In genomic region chr3:153911882-153912440, GRCm38 (mm10) we compare ENCODE assay signal across 8 mouse cellular contexts. TPM values are rescaled to one million over a fixed set of nuclear protein-coding genes. Genes with fewer than 3 reads are reported as not detected.
DNase-seq lines count a peak whose midpoint lies in the region; ATAC-seq and TF ChIP-seq lines count a peak whose summit lies in the region.

No protein-coding gene starts in this region.

- intact Hi-C loops in heart, postnatal 14 days (cut with DNase I) = loop anchor here (2.0 kb wide), 1 partner anchor 31 kb away; no protein-coding TSS in a partner anchor

- peaks cover 47% of the 10 kb centered on the region for H3K36me3 ChIP-seq in heart, embryonic 10.5 days
- H3K36me3 ChIP-seq in C2C12 (ENCODE audit: control insufficient read depth, insufficient read depth) = peaks cover 50% of the 10 kb centered on the region
- peaks cover 49% of the 10 kb centered on the region for H3K36me3 ChIP-seq in forebrain, embryonic 10.5 days (replicated peaks)
- peaks cover 49% of the 10 kb centered on the region for H3K36me3 ChIP-seq in liver, embryonic 13.5 days

- DNase-seq in heart, embryonic 10.5 days (ENCODE audit: low spot score) = no peak
- no peak for DNase-seq in heart, postnatal 14 days
- DNase-seq in forebrain, embryonic 10.5 days (ENCODE audit: extremely low spot score, low spot score) = no peak
- DNase-seq in liver, embryonic 13.5 days = no peak
- DNase-seq in left cerebral cortex, adult 11 months (ENCODE audit: low spot score) = no peak
- DNase-seq in urinary bladder, postnatal 14 days (ENCODE audit: low spot score) = no peak
- no peak for DNase-seq in layer of hippocampus, adult 9-10 months (ENCODE audit: low spot score)

- peak overlapping the region; percentile 99 for H3K27ac ChIP-seq in heart, embryonic 10.5 days
- peak overlapping the region; percentile 99 for H3K27ac ChIP-seq in forebrain, embryonic 10.5 days
- H3K27ac ChIP-seq in liver, embryonic 13.5 days = peak overlapping the region; percentile 94

- H3K79me2 ChIP-seq in C2C12 (ENCODE audit: control insufficient read depth, insufficient read depth) = peaks cover 60% of the 10 kb centered on the region

- peaks cover 51% of the 10 kb centered on the region for H3K4me1 ChIP-seq in heart, embryonic 10.5 days
- H3K4me1 ChIP-seq in forebrain, embryonic 10.5 days = peaks cover 55% of the 10 kb centered on the region
- peaks cover 54% of the 10 kb centered on the region for H3K4me1 ChIP-seq in liver, embryonic 13.5 days (replicated peaks)

- no peaks in the 10 kb centered on the region for H3K27me3 ChIP-seq in heart, embryonic 10.5 days (ENCODE audit: insufficient read depth, poor library complexity, severe bottlenecking)
- no peaks in the 10 kb centered on the region for H3K27me3 ChIP-seq in C2C12 (ENCODE audit: control insufficient read depth, insufficient read depth, insufficient read length)
- H3K27me3 ChIP-seq in forebrain, embryonic 10.5 days (ENCODE audit: poor library complexity, severe bottlenecking) = no peaks in the 10 kb centered on the region
- no peaks in the 10 kb centered on the region for H3K27me3 ChIP-seq in liver, embryonic 13.5 days

- WGBS in heart, embryonic 10.5 days = 3% methylated on average over 12 of the region's 12 CpGs
- 5% methylated on average over 12 of the region's 12 CpGs for WGBS in forebrain, embryonic 10.5 days
- WGBS in liver, embryonic 13.5 days (ENCODE audit: insufficient replicate concordance) = under 1% methylated on average over 12 of the region's 12 CpGs

- no peak for TF ChIP-seq CTCF in C2C12 (IDR thresholded peaks at IDR 0.05; ENCODE audit: control insufficient read depth, insufficient read depth, insufficient read length)

- peak overlapping the region; percentile 94 for H3K4me3 ChIP-seq in heart, embryonic 10.5 days
- H3K4me3 ChIP-seq in C2C12 (ENCODE audit: insufficient read depth, poor library complexity, severe bottlenecking) = peak overlapping the region; percentile 89
- peak overlapping the region; percentile 94 for H3K4me3 ChIP-seq in forebrain, embryonic 10.5 days
- H3K4me3 ChIP-seq in liver, embryonic 13.5 days (replicated peaks) = peak overlapping the region; percentile 76

- ATAC-seq in liver, embryonic 13.5 days (ENCODE audit: low read depth) = no peak

- H3K79me3 ChIP-seq in C2C12 (ENCODE audit: low read depth) = peaks cover 56% of the 10 kb centered on the region

- peak overlapping the region; percentile 89 for H3K4me2 ChIP-seq in liver, embryonic 13.5 days

- H3K9ac ChIP-seq in liver, embryonic 13.5 days = peak overlapping the region; percentile 92

- peak overlapping the region; percentile 88 for H3ac ChIP-seq in C2C12 (ENCODE audit: control insufficient read depth, insufficient read length, low read depth)

- no peaks in the 10 kb centered on the region for H3K9me3 ChIP-seq in heart, embryonic 10.5 days
- no peaks in the 10 kb centered on the region for H3K9me3 ChIP-seq in forebrain, embryonic 10.5 days
- H3K9me3 ChIP-seq in liver, embryonic 13.5 days (replicated peaks) = no peaks in the 10 kb centered on the region

TF ChIP-seq in C2C12, 6 proteins besides CTCF, POLR2A, EP300 and RAD21:
- TF ChIP-seq USF1 (IDR thresholded peaks at IDR 0.05; ENCODE audit: low read depth) = no peak
- TF ChIP-seq MAX (IDR thresholded peaks at IDR 0.05) = no peak
- TF ChIP-seq CEBPB (IDR thresholded peaks at IDR 0.05; ENCODE audit: low read depth) = no peak
- TF ChIP-seq FOSL1 (IDR thresholded peaks at IDR 0.05; ENCODE audit: insufficient read depth, low read length, poor library complexity, severe bottlenecking) = no peak
- TF ChIP-seq MYOG (IDR thresholded peaks at IDR 0.05; ENCODE audit: control insufficient read depth, extremely low read depth, insufficient read length) = no peak
- no peak for TF ChIP-seq MYOD1 (IDR thresholded peaks at IDR 0.05; ENCODE audit: control insufficient read depth, insufficient read length, low read depth)

RNA-seq across cellular contexts. Expression of gene Rabggtb, which starts 0.8 kb away (rescaled TPM):
- polyA plus RNA-seq in heart, embryonic 10.5 days (2016; fragmentation: Nextera tagmentation; extraction: Ambion mirVana) = 56.8 and 57.2 TPM in 2 replicates
- total RNA-seq in heart, postnatal 14 days (2021) = 100 to 1,000 TPM in 1 of 2 experiments, 10 to 100 TPM in 1; 90.2 to 105 TPM
- 65.9 TPM for polyA plus RNA-seq in C2C12 (2012; fragmentation: generic; extraction: Trizol)
- 51.2 and 55.5 TPM in 2 replicates for polyA plus RNA-seq in forebrain, embryonic 10.5 days (2016; fragmentation: Nextera tagmentation; extraction: Ambion mirVana)
- polyA plus RNA-seq in liver, embryonic 13.5 days (2015; fragmentation: Nextera tagmentation; extraction: Ambion mirVana) = 56.3 and 59.4 TPM in 2 replicates

RNA-seq across cellular contexts. Expression of gene Msh4, which starts 6.0 kb away (rescaled TPM):
- polyA plus RNA-seq in heart, embryonic 10.5 days (2016; fragmentation: Nextera tagmentation; extraction: Ambion mirVana) = 0.09 and 0.11 TPM in 2 replicates
- under 1 TPM; 0.10 to 0.24 TPM for total RNA-seq in heart, postnatal 14 days (2021)
- polyA plus RNA-seq in C2C12 (2012; fragmentation: generic; extraction: Trizol) = 0.02 TPM
- 0.07 and 0.12 TPM in 2 replicates for polyA plus RNA-seq in forebrain, embryonic 10.5 days (2016; fragmentation: Nextera tagmentation; extraction: Ambion mirVana)
- polyA plus RNA-seq in liver, embryonic 13.5 days (2015; fragmentation: Nextera tagmentation; extraction: Ambion mirVana) = 0.06 and 0.10 TPM in 2 replicates

RNA-seq across cellular contexts. Expression of gene Acadm, which starts 32.5 kb away (rescaled TPM):
- 91.2 and 141 TPM in 2 replicates for polyA plus RNA-seq in heart, embryonic 10.5 days (2016; fragmentation: Nextera tagmentation; extraction: Ambion mirVana)
- 100 to 1,000 TPM; 980 to 999 TPM for total RNA-seq in heart, postnatal 14 days (2021)
- 26.0 TPM for polyA plus RNA-seq in C2C12 (2012; fragmentation: generic; extraction: Trizol)
- polyA plus RNA-seq in forebrain, embryonic 10.5 days (2016; fragmentation: Nextera tagmentation; extraction: Ambion mirVana) = 37.6 and 39.1 TPM in 2 replicates
- polyA plus RNA-seq in liver, embryonic 13.5 days (2015; fragmentation: Nextera tagmentation; extraction: Ambion mirVana) = 52.6 and 64.9 TPM in 2 replicates
